Mouse (Mus musculus): ENCODE results near the gene Mtx2.

Gene Mtx2

DNA sequence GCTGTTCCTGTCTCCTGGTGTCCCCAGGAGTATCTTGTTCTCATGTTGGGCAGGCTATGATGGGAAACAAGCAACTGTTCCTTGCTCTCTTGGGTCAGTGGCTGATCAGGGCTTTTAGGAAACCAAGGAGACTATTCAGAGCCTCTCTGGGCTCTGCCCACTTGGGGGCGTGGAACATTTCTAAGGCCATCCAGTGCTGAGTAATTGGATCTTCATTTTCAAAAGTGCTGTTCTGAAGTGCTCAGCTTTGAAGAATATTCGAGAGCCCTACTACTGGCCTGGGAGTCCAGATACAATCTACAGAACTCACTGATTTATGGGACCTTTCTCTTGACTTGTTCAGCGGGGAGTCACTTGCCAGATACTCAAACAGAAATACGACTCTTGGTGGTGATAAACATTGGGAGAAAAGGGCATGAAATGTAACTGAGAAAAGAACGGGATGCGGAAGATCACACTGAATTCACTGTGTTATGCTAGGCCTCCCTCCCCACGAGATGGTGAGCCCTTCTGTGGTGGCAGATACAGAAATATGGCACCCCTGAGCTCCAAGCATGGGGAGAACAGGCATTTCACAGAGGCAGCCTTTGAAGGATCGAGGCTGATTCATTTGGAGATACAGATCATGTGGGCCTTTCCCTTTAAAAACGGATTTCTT is 92.4 kb downstream of the Mtx2 start:
- DNase-seq (ENCODE audit: low spot score in 2 of 2): no peak

DNA sequence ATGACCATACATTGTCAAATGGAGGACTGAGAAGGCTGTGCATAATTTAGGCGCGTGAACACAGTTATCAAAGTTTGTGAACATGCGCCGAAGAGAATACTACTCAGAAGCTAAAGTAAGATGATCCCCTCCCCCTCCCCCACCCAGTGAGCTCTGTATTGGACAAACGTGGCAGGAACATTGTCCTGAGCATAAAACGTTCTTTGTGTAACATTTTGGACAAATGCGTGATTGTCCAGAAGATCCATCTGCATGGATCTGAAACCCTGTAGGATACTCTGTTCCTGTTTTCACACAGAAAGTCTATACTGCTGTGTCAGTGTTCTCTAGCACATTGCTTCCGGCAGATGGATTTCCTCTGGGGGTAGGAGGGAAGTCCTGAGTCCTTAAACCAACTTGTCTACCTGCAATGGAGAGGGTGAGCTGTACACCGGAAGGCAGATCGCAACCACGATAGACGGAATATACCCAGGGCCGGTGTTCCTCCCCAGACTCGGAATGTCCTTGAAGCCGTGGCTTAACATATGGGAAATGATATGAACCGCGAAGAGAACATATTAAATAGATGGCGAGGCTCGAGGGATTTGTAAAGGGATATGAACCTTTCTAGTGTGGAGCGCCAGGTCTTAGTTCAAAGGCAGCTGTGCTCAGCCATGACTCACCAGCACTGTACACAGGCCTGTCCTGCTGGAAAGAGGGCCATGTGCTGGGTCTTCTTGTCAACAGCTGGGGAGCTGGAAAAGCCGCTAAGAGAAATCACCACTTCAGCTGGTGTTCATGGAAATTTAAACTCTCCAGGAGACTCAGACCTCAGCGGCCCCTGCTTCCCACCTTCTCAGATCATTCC is 100.6 kb downstream of the Mtx2 start:
- DNase-seq (ENCODE audit: low spot score in 2 of 2): no peak

Measured in spleen, postnatal 10 days (tissue).